Mouse (Mus musculus) embryonic facial prominence, embryonic 13.5 days (tissue): Measurements from ENCODE around the gene Gtf2a2. TPM values are rescaled to one million over a fixed set of nuclear protein-coding genes. Genes with fewer than 3 reads are reported as not detected.

ENCODE experiments used
- ATAC-seq: fragments of 200-750 bp; cut with Nextera tagmentation; 2 replicates; pipeline ENCODE4 v1.8.0; 2017; ENCODE audit warnings: low read depth; ENCODE audit not compliant: insufficient number of reproducible peaks, insufficient read depth, low FRiP score, low TSS enrichment
- H3K27ac ChIP-seq: fragments of 300-500 bp; sonication (generic); 2 replicates; pipeline ENCODE4 v1.5.1; 2015; ENCODE audit warnings: moderate library complexity, mild to moderate bottlenecking, inconsistent platforms
- H3K27me3 ChIP-seq: fragments of 300-500 bp; sonication (generic); 2 replicates; pipeline ENCODE4 v1.6.1; 2015; ENCODE audit warnings: mild to moderate bottlenecking, inconsistent platforms
- H3K36me3 ChIP-seq: fragments of 300-500 bp; sonication (generic); 2 replicates; pipeline ENCODE4 v1.6.1; 2015; ENCODE audit warnings: mild to moderate bottlenecking, inconsistent platforms
- H3K4me1 ChIP-seq: fragments of 300-500 bp; sonication (generic); 2 replicates; pipeline ENCODE4 v1.6.1; 2015; ENCODE audit warnings: inconsistent platforms
- H3K4me2 ChIP-seq: fragments of 300-500 bp; sonication (generic); 2 replicates; pipeline ENCODE4 v1.6.1; 2015; ENCODE audit warnings: moderate library complexity, mild to moderate bottlenecking, inconsistent platforms
- H3K4me3 ChIP-seq: fragments of 300-500 bp; sonication (generic); 2 replicates; pipeline ENCODE4 v1.5.1; 2015; ENCODE audit warnings: mild to moderate bottlenecking, inconsistent platforms
- H3K9ac ChIP-seq: fragments of 300-500 bp; sonication (generic); 2 replicates; pipeline ENCODE4 v1.6.1; 2015; ENCODE audit warnings: mild to moderate bottlenecking, inconsistent platforms
- H3K9me3 ChIP-seq: fragments of 300-500 bp; sonication (generic); 2 replicates; pipeline ENCODE4 v1.6.1; 2016; ENCODE audit warnings: inconsistent platforms
- WGBS: fragments of 180-500 bp; shearing (Covaris S2); methylation state at CpG from one replicate; pipeline ENCODE4 v1.1.7; 2015; ENCODE audit warnings: mixed read lengths; 5-methylcytosine and 5-hydroxymethylcytosine counted together
- polyA plus RNA-seq: library from polyadenylated mRNA; unstranded; fragments of >200 nt; fragmentation: Nextera tagmentation; extraction: Ambion mirVana; gene quantifications from 2 replicates; pipeline ENCODE4 v1.2.1, GENCODE M21; 2015

Gtf2a2 gene
- polyA plus RNA-seq, 1 experiment from 2014 or later: 205 TPM

- Histone ChIP-seq H3K9me3 (no peaks in the 10 kb centered on the region), H3K9ac (no peak overlapping the region), H3K36me3 (no peaks in the 10 kb centered on the region), H3K4me1 (peaks cover 4% of the 10 kb centered on the region), H3K4me3 (no peak overlapping the region), H3K4me2 (no peak overlapping the region), H3K27ac (no peak overlapping the region), H3K27me3 (no peaks in the 10 kb centered on the region)
- no peak for ATAC-seq
- WGBS: 41% methylated on average over 1 of the region's 1 CpGs
Observed at GRCm38 (mm10) chr9:70042935-70043334, 30.6 kb downstream of the Gtf2a2 start.

- H3K27ac ChIP-seq: no peak overlapping the region
- no peak overlapping the region for H3K9ac ChIP-seq
- no peak for ATAC-seq
- peaks cover 18% of the 10 kb centered on the region for H3K4me1 ChIP-seq
- no peaks in the 10 kb centered on the region for H3K36me3 ChIP-seq
- no peaks in the 10 kb centered on the region for H3K27me3 ChIP-seq
- 78% methylated on average over 2 of the region's 2 CpGs for WGBS
- H3K4me2 ChIP-seq: no peak overlapping the region
- no peak overlapping the region for H3K4me3 ChIP-seq
- H3K9me3 ChIP-seq: no peaks in the 10 kb centered on the region
Observed at GRCm38 (mm10) chr9:70044865-70045264, 32.5 kb downstream of the Gtf2a2 start.

- H3K27me3 ChIP-seq: no peaks in the 10 kb centered on the region
- no peak overlapping the region for H3K27ac ChIP-seq
- H3K9ac ChIP-seq: no peak overlapping the region
- no peaks in the 10 kb centered on the region for H3K9me3 ChIP-seq
- H3K4me3 ChIP-seq: no peak overlapping the region
- no peak overlapping the region for H3K4me2 ChIP-seq
- H3K4me1 ChIP-seq: peaks cover 20% of the 10 kb centered on the region
- H3K36me3 ChIP-seq: no peaks in the 10 kb centered on the region
- WGBS: 85% methylated on average over 6 of the region's 6 CpGs
- no peak for ATAC-seq
Observed at GRCm38 (mm10) chr9:70046255-70046654, 33.9 kb downstream of the Gtf2a2 start.

- Histone ChIP-seq H3K4me3 (no peak overlapping the region), H3K4me1 (peaks cover 22% of the 10 kb centered on the region), H3K9ac (no peak overlapping the region), H3K27me3 (no peaks in the 10 kb centered on the region), H3K36me3 (no peaks in the 10 kb centered on the region), H3K27ac (no peak overlapping the region), H3K9me3 (no peaks in the 10 kb centered on the region), H3K4me2 (no peak overlapping the region)
- no peak for ATAC-seq
- WGBS: 34% methylated on average over 3 of the region's 3 CpGs
Observed at GRCm38 (mm10) chr9:70047839-70048238, 35.5 kb downstream of the Gtf2a2 start.

- Histone ChIP-seq H3K27me3 (no peaks in the 10 kb centered on the region), H3K4me2 (no peak overlapping the region), H3K9me3 (no peaks in the 10 kb centered on the region), H3K36me3 (no peaks in the 10 kb centered on the region), H3K4me1 (peaks cover 22% of the 10 kb centered on the region), H3K27ac (no peak overlapping the region), H3K9ac (no peak overlapping the region), H3K4me3 (no peak overlapping the region)
- ATAC-seq: no peak
- WGBS: 24% methylated on average over 5 of the region's 5 CpGs
Observed at GRCm38 (mm10) chr9:70048280-70048679, 35.9 kb downstream of the Gtf2a2 start.

GRCm38 (mm10) chr9:70048751-70049415 is 36.5 kb downstream of the Gtf2a2 start:
- ATAC-seq: no peak
- Histone ChIP-seq H3K9ac (no peak overlapping the region), H3K36me3 (no peaks in the 10 kb centered on the region), H3K27ac (peak overlapping the region; percentile 39; the same call in 1 of the 2 replicates), H3K9me3 (no peaks in the 10 kb centered on the region), H3K4me2 (peak overlapping the region; percentile 38; the same call in 1 of the 2 replicates), H3K4me3 (no peak overlapping the region), H3K27me3 (no peaks in the 10 kb centered on the region), H3K4me1 (peaks cover 22% of the 10 kb centered on the region)
- 49% methylated on average over 6 of the region's 6 CpGs for WGBS

- 33% methylated on average over 3 of the region's 3 CpGs for WGBS
- H3K9me3 ChIP-seq: no peaks in the 10 kb centered on the region
- ATAC-seq: no peak
- H3K36me3 ChIP-seq: no peaks in the 10 kb centered on the region
- H3K4me2 ChIP-seq: peak overlapping the region; percentile 38
- peak overlapping the region; percentile 39; the same call in 1 of the 2 replicates for H3K27ac ChIP-seq
- no peak overlapping the region for H3K4me3 ChIP-seq
- no peak overlapping the region for H3K9ac ChIP-seq
- H3K4me1 ChIP-seq: peaks cover 22% of the 10 kb centered on the region
- H3K27me3 ChIP-seq: no peaks in the 10 kb centered on the region
Observed at GRCm38 (mm10) chr9:70049416-70049783, 37.0 kb downstream of the Gtf2a2 start.

GRCm38 (mm10) chr9:70049839-70050238 is 37.5 kb downstream of the Gtf2a2 start:
- H3K4me2 ChIP-seq: peak overlapping the region; percentile 38
- H3K9me3 ChIP-seq: no peaks in the 10 kb centered on the region
- H3K4me1 ChIP-seq: peaks cover 22% of the 10 kb centered on the region
- no peak overlapping the region for H3K9ac ChIP-seq
- WGBS: 16% methylated on average over 8 of the region's 8 CpGs
- H3K36me3 ChIP-seq: no peaks in the 10 kb centered on the region
- peak overlapping the region; percentile 11; the same call in 1 of the 2 replicates for H3K27ac ChIP-seq
- no peak for ATAC-seq
- H3K27me3 ChIP-seq: no peaks in the 10 kb centered on the region
- no peak overlapping the region for H3K4me3 ChIP-seq

- no peak for ATAC-seq
- 80% methylated on average over 3 of the region's 3 CpGs for WGBS
- no peak overlapping the region for H3K4me3 ChIP-seq
Observed at GRCm38 (mm10) chr9:70052730-70053129, 40.4 kb downstream of the Gtf2a2 start.

GRCm38 (mm10) chr9:70053411-70053810 is 41.1 kb downstream of the Gtf2a2 start:
- WGBS: 39% methylated on average over 3 of the region's 3 CpGs

More at GRCm38 (mm10) chr9:70052730-70053129, 40.4 kb downstream of the Gtf2a2 start:
- Histone ChIP-seq H3K9me3 (no peaks in the 10 kb centered on the region), H3K27ac (no peak overlapping the region), H3K9ac (no peak overlapping the region), H3K4me2 (no peak overlapping the region), H3K27me3 (no peaks in the 10 kb centered on the region), H3K36me3 (no peaks in the 10 kb centered on the region), H3K4me1 (peaks cover 21% of the 10 kb centered on the region)

GRCm38 (mm10) chr9:70062012-70062411 is 49.7 kb downstream of the Gtf2a2 start:
- Histone ChIP-seq H3K36me3 (no peaks in the 10 kb centered on the region), H3K4me2 (no peak overlapping the region), H3K4me3 (no peak overlapping the region), H3K4me1 (no peaks in the 10 kb centered on the region), H3K27me3 (no peaks in the 10 kb centered on the region), H3K27ac (no peak overlapping the region), H3K9ac (no peak overlapping the region), H3K9me3 (no peaks in the 10 kb centered on the region)
- ATAC-seq: no peak
- 84% methylated on average over 3 of the region's 3 CpGs for WGBS

More at GRCm38 (mm10) chr9:70053411-70053810, 41.1 kb downstream of the Gtf2a2 start:
- Histone ChIP-seq H3K9ac (no peak overlapping the region), H3K4me1 (peaks cover 14% of the 10 kb centered on the region), H3K9me3 (no peaks in the 10 kb centered on the region), H3K36me3 (no peaks in the 10 kb centered on the region), H3K27ac (no peak overlapping the region), H3K4me3 (no peak overlapping the region), H3K4me2 (no peak overlapping the region), H3K27me3 (no peaks in the 10 kb centered on the region)
- ATAC-seq: no peak

GRCm38 (mm10) chr9:70067497-70067896 is 55.1 kb downstream of the Gtf2a2 start:
- H3K9me3 ChIP-seq: no peaks in the 10 kb centered on the region
- no peak for ATAC-seq
- H3K4me1 ChIP-seq: no peaks in the 10 kb centered on the region
- H3K4me3 ChIP-seq: no peak overlapping the region
- WGBS: 92% methylated on average over 3 of the region's 3 CpGs
- H3K4me2 ChIP-seq: no peak overlapping the region
- H3K9ac ChIP-seq: no peak overlapping the region
- H3K27me3 ChIP-seq: no peaks in the 10 kb centered on the region
- H3K36me3 ChIP-seq: no peaks in the 10 kb centered on the region
- no peak overlapping the region for H3K27ac ChIP-seq
